24 mouse cellular contexts compared by ENCODE assay signal in the genomic region with DNA sequence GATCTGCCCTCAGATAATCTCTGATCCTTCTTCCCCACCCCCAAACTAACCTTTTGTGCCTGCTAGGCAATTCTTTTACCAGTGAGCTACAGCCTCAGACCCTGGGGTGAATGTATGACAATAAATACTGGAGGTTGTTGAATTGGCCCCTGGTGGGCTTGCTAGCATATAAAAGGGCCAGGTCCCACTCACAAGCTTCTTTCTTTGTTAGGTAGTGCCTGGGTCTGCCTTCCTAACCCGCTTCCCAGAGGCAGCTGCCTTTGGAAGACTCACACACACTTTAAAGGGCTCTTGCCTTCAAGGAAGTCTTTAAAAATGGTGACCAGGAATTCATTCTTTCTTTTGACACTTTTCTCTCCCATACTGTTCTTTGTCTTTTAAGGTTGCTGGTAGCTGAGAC.
"Had no signal": no experiment of that assay in that cellular context is flagged by ENCODE, and none has a peak within 500 bp of the region (broad histone marks: within the 10 kb centered on the region; RNA-seq: fewer than 3 reads in every experiment).

No protein-coding gene starts in this region.

- H3K27me3 ChIP-seq: heart, embryonic 12.5 days; hindbrain, embryonic 12.5 days; intestine, embryonic 15.5 days; limb, embryonic 12.5 days; liver, embryonic 13.5 days; liver, embryonic 15.5 days had no signal

- H3K27ac ChIP-seq: gastrocnemius, adult 2 months; heart, embryonic 10.5 days; hindbrain, embryonic 10.5 days; hindbrain, embryonic 12.5 days; hindbrain, embryonic 14.5 days; intestine, embryonic 15.5 days; layer of hippocampus, adult 2 months; left cerebral cortex, adult 2 months; limb, embryonic 10.5 days; limb, embryonic 12.5 days; liver, embryonic 13.5 days; liver, embryonic 15.5 days had no signal

- H3K4me1 ChIP-seq: heart, embryonic 10.5 days; intestine, embryonic 15.5 days; limb, embryonic 10.5 days; liver, embryonic 13.5 days; liver, embryonic 15.5 days had no signal

- DNase-seq: gastrocnemius, adult 2 months; gastrocnemius, postnatal 10 days; gastrocnemius, postnatal 25 days; heart, adult 18-20 months; heart, postnatal 10 days; heart, postnatal 36 days; kidney, adult 18-20 months; kidney, adult 8-10 months; kidney, postnatal 10 days; kidney, postnatal 25 days; kidney, postnatal 4 days; liver; liver, embryonic 13.5 days had no signal

- H3K4me3 ChIP-seq: gastrocnemius, adult 2 months; heart, embryonic 10.5 days; heart, embryonic 12.5 days; hindbrain, embryonic 10.5 days; hindbrain, embryonic 12.5 days; intestine, embryonic 15.5 days; layer of hippocampus, adult 2 months; left cerebral cortex, adult 2 months; limb, embryonic 10.5 days; limb, embryonic 12.5 days; liver, embryonic 13.5 days; liver, embryonic 15.5 days had no signal

- H3K36me3 ChIP-seq: heart, embryonic 10.5 days; heart, embryonic 12.5 days; hindbrain, embryonic 12.5 days; intestine, embryonic 15.5 days; limb, embryonic 12.5 days; liver, embryonic 13.5 days; liver, embryonic 15.5 days had no signal

- H3K9me3 ChIP-seq: heart, embryonic 10.5 days; heart, embryonic 12.5 days; hindbrain, embryonic 10.5 days; hindbrain, embryonic 12.5 days; intestine, embryonic 15.5 days; limb, embryonic 10.5 days; limb, embryonic 12.5 days; liver, embryonic 13.5 days; liver, embryonic 15.5 days had no signal

- H3K9ac ChIP-seq: heart, embryonic 12.5 days; hindbrain, embryonic 12.5 days; hindbrain, embryonic 14.5 days; intestine, embryonic 15.5 days; limb, embryonic 12.5 days; liver, embryonic 13.5 days; liver, embryonic 15.5 days had no signal
